Mouse (Mus musculus) brain, embryonic 14.5 days (tissue): ENCODE data around the gene Hoxc11. TPM values are rescaled to one million over a fixed set of nuclear protein-coding genes. Genes with fewer than 3 reads are reported as not detected.
A peak's percentile ranks its signal among the peaks of the same experiment; 100 is the strongest.

Experiments used
- DNase-seq: peaks from one replicate; pipeline ENCODE4 v3.0.0-alpha.2; 2011; ENCODE audit warnings: low read depth
- CTCF ChIP-seq: fragments of 200-500 bp; IDR thresholded peaks from 2 replicates; pipeline ENCODE4 v1.5.1; 2012; ENCODE audit warnings: inconsistent platforms, mild to moderate bottlenecking, moderate library complexity, borderline replicate concordance; ENCODE audit not compliant: insufficient read depth, insufficient read length; ENCODE audit errors: extremely low read depth
- POLR2A ChIP-seq: fragments of 200-500 bp; IDR thresholded peaks from 2 replicates; pipeline ENCODE4 v1.6.1; 2012; ENCODE audit warnings: mild to moderate bottlenecking, inconsistent platforms, borderline replicate concordance; ENCODE audit not compliant: poor library complexity, insufficient read depth, insufficient read length, severe bottlenecking; ENCODE audit errors: extremely low read depth
- polyA plus RNA-seq: library from polyadenylated mRNA; depleted of rRNA; stranded (reverse); fragments of >200 nt; gene quantifications from 2 replicates; pipeline ENCODE4 v1.2.3, GENCODE M21; 2012

Hoxc11 gene
- polyA plus RNA-seq, 1 experiment: not detected

- no peak for DNase-seq
- TF ChIP-seq POLR2A (no peak), CTCF (no peak)
Observed at GRCm38 (mm10) chr15:102961728-102962127, 7.5 kb downstream of the Hoxc11 start.

GRCm38 (mm10) chr15:102962492-102962891, 8.3 kb downstream of the Hoxc11 start:
- TF ChIP-seq CTCF: no peak
- no peak for TF ChIP-seq POLR2A
- no peak for DNase-seq

GRCm38 (mm10) chr15:102963259-102963658, 9.0 kb downstream of the Hoxc11 start:
- no peak for TF ChIP-seq POLR2A
- no peak for TF ChIP-seq CTCF
- no peak for DNase-seq

DNA sequence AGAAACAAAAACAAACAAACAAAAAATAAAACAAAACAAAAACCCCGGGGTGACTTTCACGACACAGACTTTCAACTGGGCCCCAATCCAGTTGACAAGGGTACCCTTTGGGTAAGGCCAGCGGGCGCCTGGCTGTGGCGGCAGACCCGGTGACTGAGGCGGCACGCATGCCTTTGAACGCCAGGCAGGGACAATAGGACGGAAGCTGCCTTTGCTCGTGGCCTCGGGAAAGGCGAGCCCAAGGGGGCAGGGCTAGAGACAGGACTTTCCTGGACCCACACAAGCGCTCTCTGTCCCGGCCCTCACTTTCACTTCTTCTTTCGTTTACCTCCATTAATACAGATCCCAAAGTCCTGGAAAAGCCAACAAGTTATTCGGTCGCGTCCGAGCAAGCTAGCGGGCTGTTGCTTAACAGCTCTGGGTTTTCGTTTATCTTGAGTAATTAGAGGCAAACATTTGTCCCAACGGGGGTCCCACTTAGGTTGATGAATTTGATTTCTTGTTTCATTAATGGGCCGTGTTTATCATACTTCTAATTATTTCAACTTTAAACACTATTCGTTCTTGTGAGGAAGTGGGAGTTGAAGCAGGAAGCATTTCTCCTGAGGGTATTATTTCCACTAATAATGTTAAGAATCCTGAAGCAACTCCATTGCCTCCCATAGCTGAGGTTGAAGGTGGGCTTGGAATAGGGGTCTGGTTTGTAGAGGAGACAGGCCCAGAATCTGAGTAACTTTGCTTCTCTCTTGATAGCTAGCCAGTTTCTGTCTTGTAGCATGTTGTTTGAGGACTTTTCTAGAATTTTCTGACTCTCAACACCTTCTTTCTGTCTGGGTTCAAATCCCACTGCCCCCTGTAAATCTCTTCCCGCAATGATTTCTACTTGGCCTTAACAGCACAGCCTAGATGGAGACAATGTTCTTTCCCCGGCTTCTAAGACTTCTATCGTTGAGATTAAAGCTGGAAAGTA, 9.7 kb downstream of the Hoxc11 start:
- DNase-seq: peak; percentile 37
- no peak for TF ChIP-seq CTCF
- no peak for TF ChIP-seq POLR2A

GRCm38 (mm10) chr15:102965003-102965891, 11.0 kb downstream of the Hoxc11 start:
- TF ChIP-seq CTCF: no peak
- TF ChIP-seq POLR2A: no peak
- no peak for DNase-seq

DNA sequence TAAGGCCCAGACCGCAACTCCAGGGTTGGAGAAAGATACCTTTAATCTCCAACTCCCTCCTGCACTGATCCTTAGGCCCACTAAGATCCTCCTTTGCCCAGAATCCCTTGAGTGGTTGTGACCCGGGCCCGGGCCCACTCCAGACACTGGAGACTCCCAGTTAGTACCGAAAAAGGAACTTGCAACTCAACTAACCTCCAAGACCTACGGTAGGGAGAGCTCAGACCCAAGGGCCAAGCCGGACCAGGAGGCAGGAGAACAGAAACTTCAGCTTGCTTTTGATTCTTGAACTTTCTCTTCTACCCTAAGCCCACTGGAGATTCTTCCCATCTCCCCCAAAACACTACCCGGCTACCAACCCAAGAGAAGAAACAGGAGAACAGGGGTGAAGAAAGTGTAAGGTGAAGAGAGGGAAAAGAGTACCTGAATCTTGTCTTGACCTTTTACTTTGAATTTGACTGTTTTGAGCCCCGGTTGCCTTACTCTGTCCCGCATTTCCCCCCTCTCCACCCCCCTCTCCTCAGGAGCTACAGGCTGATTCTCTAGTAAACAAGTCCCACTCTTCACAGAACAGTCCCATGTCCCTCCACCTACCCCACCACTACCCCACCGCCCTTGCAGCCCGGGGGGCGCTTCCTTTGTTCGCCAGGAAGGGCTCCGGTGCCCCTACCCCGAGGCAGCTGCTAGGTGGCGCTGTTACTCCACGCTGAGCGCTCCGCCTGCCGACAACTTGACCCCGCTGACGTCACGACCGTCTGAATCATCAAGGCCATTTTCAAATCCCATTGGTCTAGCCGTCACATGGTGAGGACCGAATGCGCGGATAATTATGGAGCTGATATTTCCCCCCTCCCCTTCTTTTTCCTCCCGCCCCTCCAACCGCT, 11.9 kb downstream of the Hoxc11 start:
- DNase-seq: peak; percentile 75
- TF ChIP-seq CTCF (peak; percentile 71), POLR2A (no peak)

DNA sequence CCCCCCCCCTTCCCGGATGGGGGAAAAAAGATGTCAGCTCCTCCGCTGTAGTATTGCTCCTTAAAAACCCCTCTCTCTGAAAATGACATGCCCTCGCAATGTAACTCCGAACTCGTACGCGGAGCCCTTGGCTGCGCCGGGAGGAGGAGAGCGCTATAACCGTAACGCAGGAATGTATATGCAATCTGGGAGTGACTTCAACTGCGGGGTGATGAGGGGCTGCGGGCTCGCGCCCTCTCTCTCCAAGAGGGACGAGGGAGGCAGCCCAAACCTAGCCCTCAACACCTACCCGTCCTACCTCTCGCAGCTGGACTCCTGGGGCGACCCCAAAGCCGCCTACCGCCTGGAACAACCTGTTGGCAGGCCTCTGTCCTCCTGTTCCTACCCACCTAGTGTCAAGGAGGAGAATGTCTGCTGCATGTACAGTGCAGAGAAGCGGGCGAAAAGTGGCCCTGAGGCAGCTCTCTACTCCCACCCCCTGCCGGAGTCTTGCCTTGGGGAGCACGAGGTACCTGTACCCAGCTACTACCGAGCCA, 12.6 kb downstream of the Hoxc11 start, which contains the start of gene Hoxc10:
Hoxc10 (plus strand) TSS at position 21 of the 536 bp plus-strand sequence.
- TF ChIP-seq CTCF (no peak), POLR2A (no peak)
- no peak for DNase-seq

GRCm38 (mm10) chr15:102967312-102967510, 13.0 kb downstream of the Hoxc11 start, which contains the start of gene Hoxc5:
Gene Hoxc5, plus strand, starts transcription at chr15:102967443.
- TF ChIP-seq CTCF (no peak), POLR2A (no peak)
- no peak for DNase-seq

DNA sequence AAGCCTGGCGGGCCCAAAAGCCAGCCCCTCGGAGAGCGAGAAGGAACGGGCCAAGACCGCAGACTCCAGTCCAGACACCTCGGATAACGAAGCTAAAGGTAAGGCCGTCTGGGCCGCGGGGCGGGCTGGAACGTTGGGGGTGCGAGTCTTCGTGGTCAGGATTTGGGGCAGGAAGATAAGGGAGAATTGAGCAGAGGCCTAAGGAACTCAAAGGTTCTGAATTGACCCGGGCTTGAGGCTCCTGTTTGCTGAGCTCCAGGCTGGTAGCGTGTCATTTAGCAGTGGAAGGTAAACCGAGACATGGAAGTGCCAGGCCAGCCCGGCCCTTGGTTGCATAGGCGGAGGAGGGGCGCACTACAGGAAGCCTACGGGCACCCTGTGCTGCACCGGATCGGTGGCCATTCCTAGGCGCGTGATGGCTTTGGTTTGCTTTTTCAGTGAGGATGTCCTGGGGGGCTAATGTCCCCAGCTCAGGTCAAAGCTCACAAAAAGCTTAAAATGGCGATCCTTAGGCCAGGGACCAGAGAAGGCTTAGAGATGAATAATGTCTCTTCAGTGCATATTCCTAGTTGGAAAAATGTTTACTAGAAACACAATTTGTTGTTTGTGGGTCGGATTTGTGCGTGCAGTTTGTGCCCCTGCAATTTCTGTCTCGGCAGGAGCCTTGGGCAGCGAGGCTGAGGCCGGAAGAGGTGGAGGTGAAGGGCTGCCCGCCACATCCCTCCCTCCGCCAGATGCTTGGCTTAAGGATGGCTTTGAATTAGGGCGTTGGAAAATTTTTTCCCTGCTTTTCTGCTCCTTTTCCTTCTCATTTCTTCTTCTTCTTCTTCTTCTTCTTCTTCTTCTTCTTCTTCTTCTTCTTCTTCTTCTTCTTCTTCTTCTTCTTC, 13.5 kb downstream of the Hoxc11 start:
- TF ChIP-seq POLR2A (no peak), CTCF (no peak)

More for the DNA sequence above, 13.5 kb downstream of the Hoxc11 start:
- DNase-seq: no peak
